Mouse (Mus musculus) urinary bladder, adult 18-20 months (tissue): ENCODE data around the gene Pold3.
A peak's percentile ranks its signal among the peaks of the same experiment; 100 is the strongest.

Experiments
- DNase-seq, 2 experiments: peaks; one replicate each; pipeline ENCODE4 v3.0.0; 2022; ENCODE audit warnings: low spot score in 2 of 2, mixed read lengths in 2 of 2

Gene Pold3

GRCm38 (mm10) chr7:100121376-100121789 lies at the start of gene Pold3:
Gene Pold3 (minus strand): TSS chr7:100121565.
- peak; percentile 99 to 100 for DNase-seq

- DNase-seq = no peak
These were observed 49.4 kb upstream of the Pold3 start for GRCm38 (mm10) chr7:100170756-100171155.

DNA sequence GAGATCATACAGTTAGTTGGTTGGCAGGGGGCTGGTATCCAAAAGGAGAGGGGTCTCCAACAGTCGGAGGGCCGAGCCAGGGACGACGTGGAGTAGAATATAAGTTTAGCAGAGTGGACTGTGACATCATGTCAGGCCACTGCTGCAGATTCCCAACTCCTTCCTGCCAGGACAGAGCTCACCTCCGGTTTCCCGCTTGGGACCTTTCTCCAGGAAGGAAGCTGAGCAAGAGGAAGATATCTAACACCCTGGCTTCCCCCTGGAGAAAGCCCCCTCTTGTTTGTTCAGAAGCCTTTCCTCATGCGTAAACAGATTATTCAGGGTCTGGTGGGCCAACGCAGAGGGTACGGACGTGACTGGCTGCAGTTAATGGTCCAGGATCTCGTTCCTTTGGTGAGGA lies 47.3 kb upstream of the Pold3 start:
- DNase-seq = no peak

DNA sequence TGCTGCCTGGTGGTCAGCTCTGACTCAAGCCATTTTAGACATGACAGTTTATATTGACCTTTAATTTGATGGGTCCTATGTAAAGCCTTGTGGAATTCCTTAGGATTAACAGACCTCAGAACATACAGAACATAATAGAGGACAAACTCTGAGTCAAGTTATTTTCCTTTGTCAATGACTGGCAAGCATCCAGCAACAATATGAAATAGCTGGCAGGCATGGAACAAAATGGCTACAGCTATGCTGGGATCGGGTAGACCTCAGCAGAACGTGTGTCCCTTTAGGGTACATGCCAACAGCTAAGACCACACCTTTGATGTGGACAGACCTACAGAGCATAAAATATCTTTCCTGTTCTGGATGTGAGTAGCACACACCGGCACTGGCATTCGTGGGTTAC lies 42.1 kb upstream of the Pold3 start:
- no peak for DNase-seq

- DNase-seq = no peak
These were observed 38.6 kb upstream of the Pold3 start for GRCm38 (mm10) chr7:100160006-100160405.

GRCm38 (mm10) chr7:100159105-100159841 lies 37.9 kb upstream of the Pold3 start, which contains the start of gene Lipt2:
Gene Lipt2 (plus strand): TSS chr7:100159277.
- peak; percentile 88 to 94 for DNase-seq

DNA sequence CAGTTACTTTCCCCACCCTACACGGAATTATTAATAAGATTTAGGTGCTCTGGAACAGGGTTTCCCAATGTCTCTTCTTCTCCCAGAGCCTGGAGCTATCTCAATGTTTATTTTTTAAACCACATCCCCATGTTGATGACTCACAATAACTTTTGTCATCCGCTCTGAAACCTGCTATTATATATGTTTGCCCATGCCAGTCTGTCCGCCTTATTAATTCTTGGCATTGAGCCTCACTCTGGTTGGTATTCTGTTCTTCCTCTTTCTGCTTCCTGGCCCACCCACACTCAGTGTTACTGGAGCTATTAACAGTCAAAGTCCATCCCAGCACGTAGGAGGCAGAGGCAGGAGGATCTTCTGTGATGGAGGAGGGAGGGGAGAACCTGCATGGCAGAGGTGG lies 36.3 kb upstream of the Pold3 start:
- no peak for DNase-seq

DNA sequence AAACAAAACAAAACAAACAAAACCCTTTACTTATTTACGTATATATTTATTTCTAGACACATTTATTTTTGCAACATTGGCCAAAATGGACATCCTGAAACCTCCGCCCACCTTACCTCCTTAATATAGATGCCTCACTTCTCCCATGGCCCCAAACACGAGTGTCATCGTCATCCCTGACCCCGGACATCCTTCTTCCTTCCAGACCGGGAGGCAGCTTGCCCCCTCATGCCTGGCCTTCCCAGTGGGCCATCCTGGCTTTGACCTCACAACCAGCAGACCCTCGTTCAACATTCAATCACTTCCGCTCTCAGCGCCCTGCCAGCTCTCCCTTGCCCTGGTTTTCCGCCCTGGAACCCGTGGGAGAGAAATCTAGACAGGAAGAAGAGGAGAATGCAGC lies 29.3 kb upstream of the Pold3 start:
- DNase-seq = no peak

- DNase-seq = no peak
These were observed 28.7 kb upstream of the Pold3 start for GRCm38 (mm10) chr7:100150086-100150485.

GRCm38 (mm10) chr7:100148586-100148985 lies 27.2 kb upstream of the Pold3 start:
- DNase-seq = no peak

DNA sequence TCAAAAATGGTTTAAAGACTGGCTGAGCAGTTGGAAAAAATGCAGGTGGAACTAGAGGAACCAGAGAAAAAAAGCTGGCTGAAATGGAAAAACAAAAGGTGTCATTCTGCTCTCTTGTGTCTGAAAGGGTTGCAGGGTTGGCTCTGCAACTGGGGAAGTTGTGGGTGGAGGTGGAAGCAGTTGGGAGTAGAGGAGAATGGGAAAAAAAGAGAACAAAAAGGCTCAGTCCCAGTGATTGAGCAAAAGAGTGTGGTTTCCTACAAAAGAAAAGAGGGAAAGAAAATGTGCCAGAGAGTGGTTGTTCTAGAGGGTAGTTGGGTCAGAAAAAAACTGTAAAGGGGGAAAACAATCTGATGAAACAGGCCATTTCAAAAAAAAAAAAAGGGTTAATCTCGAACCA lies 19.2 kb upstream of the Pold3 start:
- no peak for DNase-seq

- no peak for DNase-seq
These were observed 16.7 kb upstream of the Pold3 start for GRCm38 (mm10) chr7:100138075-100138474.

DNA sequence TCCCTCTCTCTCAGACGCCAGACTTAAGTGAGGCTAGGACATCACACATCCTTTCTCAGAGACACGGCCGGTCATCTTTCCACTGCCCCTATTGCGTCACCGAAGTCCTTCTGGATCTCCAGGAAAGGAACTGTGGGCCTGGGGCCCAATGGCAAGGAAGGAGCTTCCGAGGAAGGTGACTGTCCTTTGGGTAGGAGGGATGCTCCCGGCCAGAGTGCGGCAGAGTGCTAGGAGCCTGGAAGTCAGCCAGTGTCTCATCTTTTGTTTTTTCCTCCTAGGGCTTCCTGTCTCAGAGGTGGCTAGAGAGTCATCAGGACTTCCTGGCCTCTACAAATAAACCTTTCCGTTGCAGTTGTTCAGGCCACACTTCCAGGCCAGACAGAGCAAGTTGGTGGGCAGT lies 15.7 kb upstream of the Pold3 start:
- no peak for DNase-seq

DNA sequence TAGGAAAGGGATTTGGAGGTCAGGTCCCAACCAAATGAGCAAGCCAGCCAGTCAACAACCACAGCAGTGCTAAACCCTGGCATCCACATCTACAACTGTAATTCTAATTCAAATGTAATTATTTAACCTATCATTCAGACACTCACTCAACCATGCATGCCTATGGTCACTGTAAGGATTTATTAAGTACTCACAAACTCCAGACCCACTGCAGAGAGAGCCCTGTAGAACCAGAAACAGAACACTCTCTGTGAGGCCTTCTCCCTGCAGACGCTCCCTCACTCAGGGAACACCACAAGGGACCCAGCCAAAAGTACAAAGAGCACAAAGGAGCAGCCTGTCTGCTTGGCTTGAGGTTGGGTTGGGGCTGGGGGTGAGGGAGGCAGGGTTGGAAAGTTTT lies 11.0 kb upstream of the Pold3 start:
- no peak for DNase-seq

- no peak for DNase-seq
These were observed 9.2 kb upstream of the Pold3 start for GRCm38 (mm10) chr7:100130592-100130991.

- DNase-seq = no peak
These were observed 7.1 kb upstream of the Pold3 start for GRCm38 (mm10) chr7:100128262-100129041.

DNA sequence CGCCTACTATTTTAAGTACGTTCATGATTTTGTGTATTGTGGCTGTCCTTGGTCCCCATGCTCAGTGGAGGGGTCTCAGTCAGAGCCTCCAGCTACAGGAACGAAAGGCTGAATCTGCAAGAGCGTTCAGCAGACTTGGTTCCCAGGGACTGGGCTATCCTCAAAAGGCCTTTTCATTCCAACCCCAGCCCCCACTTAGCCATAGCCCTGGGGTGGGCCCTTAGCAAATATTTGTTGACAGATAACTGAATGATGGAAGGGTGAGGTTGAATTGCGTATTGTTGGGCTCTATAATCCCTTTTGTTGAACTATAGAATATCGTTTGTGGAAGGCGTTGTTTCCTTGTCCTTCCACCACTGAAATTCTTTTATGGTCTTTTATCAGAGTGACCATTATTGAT lies 5.1 kb upstream of the Pold3 start:
- DNase-seq = no peak

DNA sequence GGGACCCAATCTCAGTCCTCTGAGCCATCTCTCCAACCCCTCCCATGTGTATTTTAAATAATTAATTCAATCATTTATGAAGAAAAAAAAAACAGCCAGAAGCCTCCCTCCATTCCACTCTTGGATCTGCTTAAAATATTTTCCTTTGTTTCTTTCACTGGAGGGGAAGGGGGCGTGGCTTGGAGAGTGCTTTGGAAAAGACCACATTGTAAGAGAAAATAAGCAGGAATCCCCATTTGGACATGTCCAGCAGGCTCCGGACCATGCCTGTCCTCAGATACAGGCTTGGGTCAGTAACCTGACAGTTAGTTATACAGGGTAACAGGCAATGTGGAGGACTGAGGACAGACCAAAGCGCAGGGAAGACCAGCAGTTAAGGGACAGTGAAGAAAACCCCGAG lies 3.8 kb upstream of the Pold3 start:
- no peak for DNase-seq

GRCm38 (mm10) chr7:100124211-100124610 lies 2.8 kb upstream of the Pold3 start:
- no peak for DNase-seq

- no peak for DNase-seq
These were observed 2.1 kb upstream of the Pold3 start for GRCm38 (mm10) chr7:100123486-100123885.

- no peak for DNase-seq
These were observed 539 bp downstream of the Pold3 start for GRCm38 (mm10) chr7:100120791-100121261.

- DNase-seq = no peak
These were observed 7.1 kb downstream of the Pold3 start for GRCm38 (mm10) chr7:100114279-100114678.

- no peak for DNase-seq
These were observed 7.5 kb downstream of the Pold3 start for GRCm38 (mm10) chr7:100113821-100114220.
